Mouse (Mus musculus): ENCODE measurements around the gene Tenm2.
A peak's percentile ranks its signal among the peaks of the same experiment; 100 is the strongest.

The Tenm2 gene

GRCm38 (mm10) chr11:36351341-36351740 lies 884.4 kb downstream of the Tenm2 start:
- no peak for DNase-seq (ENCODE audit: low spot score)

GRCm38 (mm10) chr11:36350264-36350663 lies 885.5 kb downstream of the Tenm2 start:
- no peak for DNase-seq (ENCODE audit: low spot score)

- DNase-seq (ENCODE audit: low spot score): no peak
These were observed 885.9 kb downstream of the Tenm2 start for GRCm38 (mm10) chr11:36349856-36350255.

- no peak for DNase-seq (ENCODE audit: low spot score)
These were observed 894.0 kb downstream of the Tenm2 start for GRCm38 (mm10) chr11:36341799-36342198.

GRCm38 (mm10) chr11:36338424-36338823 lies 897.3 kb downstream of the Tenm2 start:
- no peak for DNase-seq (ENCODE audit: low spot score)

GRCm38 (mm10) chr11:36337063-36337462 lies 898.7 kb downstream of the Tenm2 start:
- no peak for DNase-seq (ENCODE audit: low spot score)

- DNase-seq (ENCODE audit: low spot score): no peak
These were observed 900.6 kb downstream of the Tenm2 start for GRCm38 (mm10) chr11:36335147-36335546.

GRCm38 (mm10) chr11:36334100-36334735 lies 901.5 kb downstream of the Tenm2 start:
- no peak for DNase-seq (ENCODE audit: low spot score)

GRCm38 (mm10) chr11:36332222-36332621 lies 903.5 kb downstream of the Tenm2 start:
- no peak for DNase-seq (ENCODE audit: low spot score)

- no peak for DNase-seq (ENCODE audit: low spot score)
These were observed 904.2 kb downstream of the Tenm2 start for GRCm38 (mm10) chr11:36331408-36332178.

GRCm38 (mm10) chr11:36327243-36327642 lies 908.5 kb downstream of the Tenm2 start:
- no peak for DNase-seq (ENCODE audit: low spot score)

- no peak for DNase-seq (ENCODE audit: low spot score)
These were observed 926.4 kb downstream of the Tenm2 start for GRCm38 (mm10) chr11:36309317-36309716.

GRCm38 (mm10) chr11:36307276-36307675 lies 928.5 kb downstream of the Tenm2 start:
- DNase-seq (ENCODE audit: low spot score): peak; percentile 59

- no peak for DNase-seq (ENCODE audit: low spot score)
These were observed 930.3 kb downstream of the Tenm2 start for GRCm38 (mm10) chr11:36305348-36305950.

- peak; percentile 43 for DNase-seq (ENCODE audit: low spot score)
These were observed 932.8 kb downstream of the Tenm2 start for GRCm38 (mm10) chr11:36302913-36303371.

GRCm38 (mm10) chr11:36302096-36302495 lies 933.7 kb downstream of the Tenm2 start:
- DNase-seq (ENCODE audit: low spot score): peak; percentile 45

GRCm38 (mm10) chr11:36296568-36296967 lies 939.2 kb downstream of the Tenm2 start:
- DNase-seq (ENCODE audit: low spot score): no peak

GRCm38 (mm10) chr11:36292206-36292605 lies 943.6 kb downstream of the Tenm2 start:
- DNase-seq (ENCODE audit: low spot score): no peak

- DNase-seq (ENCODE audit: low spot score): no peak
These were observed 949.5 kb downstream of the Tenm2 start for GRCm38 (mm10) chr11:36286246-36286645.

- DNase-seq (ENCODE audit: low spot score): no peak
These were observed 955.2 kb downstream of the Tenm2 start for GRCm38 (mm10) chr11:36280533-36280932.

- no peak for DNase-seq (ENCODE audit: low spot score)
These were observed 957.9 kb downstream of the Tenm2 start for GRCm38 (mm10) chr11:36277903-36278215.

GRCm38 (mm10) chr11:36277192-36277902 lies 958.4 kb downstream of the Tenm2 start:
- DNase-seq (ENCODE audit: low spot score): no peak

- no peak for DNase-seq (ENCODE audit: low spot score)
These were observed 959.7 kb downstream of the Tenm2 start for GRCm38 (mm10) chr11:36276015-36276414.
